Mouse (Mus musculus) liver, embryonic 16.5 days (tissue): ENCODE measurements around the gene Efs. TPM values are rescaled to one million over a fixed set of nuclear protein-coding genes. Genes with fewer than 3 reads are reported as not detected.

Experiments
- ATAC-seq: fragments of 200-750 bp; cut with Nextera tagmentation; 2 replicates; pipeline ENCODE4 v1.8.0; 2017; ENCODE audit warnings: low read depth, mild to moderate bottlenecking, moderate number of reproducible peaks, moderate library complexity
- H3K27ac ChIP-seq: fragments of 300-500 bp; sonication (generic); 2 replicates; pipeline ENCODE4 v1.5.1; 2014; ENCODE audit warnings: mild to moderate bottlenecking, low read length
- H3K27me3 ChIP-seq: fragments of 300-500 bp; sonication (generic); 2 replicates; pipeline ENCODE4 v1.6.1; 2014; ENCODE audit warnings: low read depth, low read length, mixed read lengths; ENCODE audit not compliant: control insufficient read depth, insufficient read depth
- H3K36me3 ChIP-seq: fragments of 300-500 bp; sonication (generic); 2 replicates; pipeline ENCODE4 v1.6.1; 2014; ENCODE audit warnings: mild to moderate bottlenecking; ENCODE audit not compliant: control insufficient read depth, insufficient read depth
- H3K4me1 ChIP-seq: fragments of 300-500 bp; sonication (generic); 2 replicates; pipeline ENCODE4 v1.6.1; 2014; ENCODE audit warnings: low read depth, low read length, mixed read lengths; ENCODE audit not compliant: control insufficient read depth
- H3K4me2 ChIP-seq: fragments of 300-500 bp; sonication (generic); 2 replicates; pipeline ENCODE4 v1.6.1; 2014; ENCODE audit warnings: low read depth, low read length, mixed read lengths
- H3K4me3 ChIP-seq: fragments of 300-500 bp; sonication (generic); 2 replicates; pipeline ENCODE4 v1.5.1; 2014; ENCODE audit warnings: low read depth, mild to moderate bottlenecking, low read length
- H3K9ac ChIP-seq: fragments of 300-500 bp; sonication (generic); 2 replicates; pipeline ENCODE4 v1.6.1; 2014; ENCODE audit warnings: low read depth, low read length
- H3K9me3 ChIP-seq: fragments of 300-500 bp; sonication (generic); replicated peaks from 2 replicates; pipeline ENCODE4 v1.6.1; 2016; ENCODE audit warnings: low read length; ENCODE audit not compliant: control insufficient read depth
- WGBS: fragments of 180-500 bp; shearing (Covaris S2); extraction: QIAGEN DNeasy Blood & Tissue Kit; methylation state at CpG from one replicate; pipeline ENCODE4 v1.1.7; 2014; ENCODE audit not compliant: insufficient replicate concordance; 5-methylcytosine and 5-hydroxymethylcytosine counted together
- polyA plus RNA-seq: library from polyadenylated mRNA; unstranded; fragments of >200 nt; fragmentation: Nextera tagmentation; extraction: Ambion mirVana; gene quantifications from 2 replicates; pipeline ENCODE4 v1.2.1, GENCODE M21; 2015

Efs gene
- polyA plus RNA-seq, 1 experiment from 2014 or later: 0.42 TPM

- no peaks in the 10 kb centered on the region for H3K27me3 ChIP-seq
- H3K9me3 ChIP-seq: no peaks in the 10 kb centered on the region
- no peak overlapping the region for H3K4me2 ChIP-seq
- H3K27ac ChIP-seq: no peak overlapping the region
- no peaks in the 10 kb centered on the region for H3K36me3 ChIP-seq
- no peak for ATAC-seq
- no peak overlapping the region for H3K9ac ChIP-seq
- no peak overlapping the region for H3K4me3 ChIP-seq
- WGBS: 65% methylated on average over 8 of the region's 8 CpGs
- H3K4me1 ChIP-seq: no peaks in the 10 kb centered on the region
These were observed 16.6 kb upstream of the Efs start for GRCm38 (mm10) chr14:54942479-54942878.

- WGBS: 42% methylated on average over 13 of the region's 13 CpGs
These were observed 15.4 kb upstream of the Efs start for GRCm38 (mm10) chr14:54941024-54941978.

GRCm38 (mm10) chr14:54940176-54940530 lies 14.2 kb upstream of the Efs start:
- Histone ChIP-seq H3K9me3 (no peaks in the 10 kb centered on the region), H3K27me3 (no peaks in the 10 kb centered on the region), H3K36me3 (no peaks in the 10 kb centered on the region), H3K4me3 (no peak overlapping the region), H3K4me2 (no peak overlapping the region), H3K4me1 (no peaks in the 10 kb centered on the region), H3K9ac (no peak overlapping the region), H3K27ac (no peak overlapping the region)
- no peak for ATAC-seq
- WGBS: 43% methylated on average over 3 of the region's 3 CpGs

More at GRCm38 (mm10) chr14:54941024-54941978, 15.4 kb upstream of the Efs start:
- no peaks in the 10 kb centered on the region for H3K36me3 ChIP-seq
- H3K4me3 ChIP-seq: no peak overlapping the region
- no peak overlapping the region for H3K4me2 ChIP-seq
- no peaks in the 10 kb centered on the region for H3K4me1 ChIP-seq
- H3K27me3 ChIP-seq: no peaks in the 10 kb centered on the region
- H3K27ac ChIP-seq: no peak overlapping the region
- no peaks in the 10 kb centered on the region for H3K9me3 ChIP-seq
- H3K9ac ChIP-seq: no peak overlapping the region
- no peak for ATAC-seq

GRCm38 (mm10) chr14:54939434-54940175 lies 13.7 kb upstream of the Efs start:
- no peak for ATAC-seq

GRCm38 (mm10) chr14:54938431-54939219 lies 12.7 kb upstream of the Efs start:
- H3K9me3 ChIP-seq: no peaks in the 10 kb centered on the region
- 60% methylated on average over 15 of the region's 15 CpGs for WGBS

More at GRCm38 (mm10) chr14:54939434-54940175, 13.7 kb upstream of the Efs start:
- Histone ChIP-seq H3K4me2 (no peak overlapping the region), H3K27me3 (no peaks in the 10 kb centered on the region), H3K9me3 (no peaks in the 10 kb centered on the region), H3K9ac (no peak overlapping the region), H3K27ac (no peak overlapping the region), H3K36me3 (no peaks in the 10 kb centered on the region), H3K4me1 (no peaks in the 10 kb centered on the region), H3K4me3 (no peak overlapping the region)
- 38% methylated on average over 12 of the region's 12 CpGs for WGBS

GRCm38 (mm10) chr14:54937361-54938182 lies 11.6 kb upstream of the Efs start:
- Histone ChIP-seq H3K9me3 (no peaks in the 10 kb centered on the region), H3K27me3 (no peaks in the 10 kb centered on the region), H3K36me3 (no peaks in the 10 kb centered on the region), H3K4me2 (no peak overlapping the region), H3K27ac (no peak overlapping the region), H3K9ac (no peak overlapping the region), H3K4me1 (no peaks in the 10 kb centered on the region), H3K4me3 (no peak overlapping the region)
- ATAC-seq: no peak
- 68% methylated on average over 16 of the region's 16 CpGs for WGBS

More at GRCm38 (mm10) chr14:54938431-54939219, 12.7 kb upstream of the Efs start:
- H3K4me3 ChIP-seq: no peak overlapping the region
- no peak overlapping the region for H3K4me2 ChIP-seq
- no peaks in the 10 kb centered on the region for H3K27me3 ChIP-seq
- H3K4me1 ChIP-seq: no peaks in the 10 kb centered on the region
- H3K27ac ChIP-seq: no peak overlapping the region
- no peak overlapping the region for H3K9ac ChIP-seq
- no peak for ATAC-seq
- H3K36me3 ChIP-seq: no peaks in the 10 kb centered on the region

- Histone ChIP-seq H3K4me3 (no peak overlapping the region), H3K9me3 (no peaks in the 10 kb centered on the region), H3K27me3 (no peaks in the 10 kb centered on the region), H3K4me1 (no peaks in the 10 kb centered on the region), H3K9ac (no peak overlapping the region), H3K4me2 (no peak overlapping the region), H3K27ac (no peak overlapping the region), H3K36me3 (no peaks in the 10 kb centered on the region)
- no peak for ATAC-seq
- 30% methylated on average over 6 of the region's 6 CpGs for WGBS
These were observed 10.9 kb upstream of the Efs start for GRCm38 (mm10) chr14:54936831-54937160.
